In the genomic region with DNA sequence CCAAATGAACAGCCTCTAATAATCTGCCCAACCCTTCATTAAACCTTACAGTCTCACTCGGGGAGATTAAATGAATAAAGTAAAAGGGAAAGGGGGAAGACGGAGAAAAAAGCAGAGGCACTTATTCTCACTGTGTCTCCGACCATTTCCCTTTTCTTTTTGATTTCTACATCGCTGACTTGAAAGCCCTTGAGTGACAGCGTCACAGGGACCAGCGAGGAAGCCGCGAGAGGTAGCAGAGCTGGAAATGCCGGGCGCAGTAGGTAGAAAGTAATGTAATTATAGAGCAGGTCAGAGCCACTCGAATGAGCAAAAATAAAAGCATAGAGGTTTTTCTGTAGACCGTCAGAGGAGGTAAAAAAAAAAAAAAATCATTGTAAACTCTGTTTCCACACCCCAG, we compare ENCODE assay signal across 28 mouse cellular contexts. TPM values are rescaled to one million over a fixed set of nuclear protein-coding genes. Genes with fewer than 3 reads are reported as not detected.
DNase-seq lines count a peak whose midpoint lies in the region; ATAC-seq and TF ChIP-seq lines count a peak whose summit lies in the region.
"Had no signal": no experiment of that assay in that cellular context is flagged by ENCODE, and none has a peak within 500 bp of the region (broad histone marks: within the 10 kb centered on the region; RNA-seq: fewer than 3 reads in every experiment).

No protein-coding gene starts in this region.

- H3K9ac ChIP-seq in forebrain, embryonic 13.5 days, result no peak overlapping the region
- no peak overlapping the region for H3K9ac ChIP-seq in forebrain, embryonic 11.5 days (ENCODE audit: low read length)
- H3K9ac ChIP-seq in forebrain, embryonic 16.5 days (replicated peaks; ENCODE audit: low read depth, low read length), result no peak overlapping the region
- H3K9ac ChIP-seq: embryonic facial prominence, embryonic 15.5 days; heart, embryonic 13.5 days; intestine, embryonic 15.5 days; kidney, embryonic 15.5 days had no signal

- H3K27me3 ChIP-seq in forebrain, embryonic 13.5 days, result peaks cover 52% of the 10 kb centered on the region
- no peaks in the 10 kb centered on the region; the same call in 1 of the 2 replicates for H3K27me3 ChIP-seq in forebrain, embryonic 11.5 days (ENCODE audit: control insufficient read depth, insufficient read depth, low read length)
- H3K27me3 ChIP-seq in forebrain, embryonic 16.5 days (replicated peaks; ENCODE audit: control insufficient read depth, insufficient read depth, low read length), result peaks cover 6% of the 10 kb centered on the region
- H3K27me3 ChIP-seq: embryonic facial prominence, embryonic 15.5 days; intestine, embryonic 15.5 days; kidney, embryonic 15.5 days had no signal

- 29% methylated on average over 12 of the region's 12 CpGs for WGBS in forebrain, embryonic 13.5 days
- WGBS in forebrain, embryonic 11.5 days, result 50% methylated on average over 12 of the region's 12 CpGs
- WGBS in forebrain, embryonic 16.5 days, result 15% methylated on average over 12 of the region's 12 CpGs

- H3K4me1 ChIP-seq in forebrain, embryonic 13.5 days, result peaks cover 21% of the 10 kb centered on the region
- H3K4me1 ChIP-seq in forebrain, embryonic 11.5 days (replicated peaks; ENCODE audit: control insufficient read depth, insufficient read depth, low read length), result peaks cover 3% of the 10 kb centered on the region; the same call in 1 of the 2 replicates
- 0 out of 2 replicates have a peak, but pooled peaks cover 5% of the 10 kb centered on the region for H3K4me1 ChIP-seq in forebrain, embryonic 16.5 days (replicated peaks; ENCODE audit: control insufficient read depth, insufficient read depth, low read length)
- H3K4me1 ChIP-seq: heart, embryonic 13.5 days; intestine, embryonic 15.5 days had no signal

- no peak overlapping the region for H3K4me3 ChIP-seq in forebrain, embryonic 13.5 days
- no peak overlapping the region for H3K4me3 ChIP-seq in forebrain, embryonic 11.5 days (ENCODE audit: low read depth, low read length)
- H3K4me3 ChIP-seq in forebrain, embryonic 16.5 days (replicated peaks; ENCODE audit: low read length), result no peak overlapping the region
- H3K4me3 ChIP-seq: embryonic facial prominence, embryonic 15.5 days; heart, adult 2 months; heart, embryonic 10.5 days; heart, embryonic 13.5 days; hindbrain, embryonic 10.5 days; intestine, embryonic 15.5 days; kidney, embryonic 15.5 days had no signal

- no peak for ATAC-seq in forebrain, embryonic 13.5 days
- ATAC-seq in forebrain, embryonic 11.5 days (replicated peaks; ENCODE audit: low FRiP score), result no peak
- ATAC-seq in forebrain, embryonic 16.5 days, result peak; percentile 55; the same call in 1 of the 2 replicates
- ATAC-seq: activated CD4-positive, CD25-positive, alpha-beta regulatory T cell, adult 4 months; CD4-positive, CD25-positive, alpha-beta regulatory T cell, adult 4 months; hindbrain, embryonic 16.5 days; intestine, embryonic 15.5 days had no signal

- TF ChIP-seq CTCF in brain, embryonic 14.5 days (IDR thresholded peaks at IDR 0.05; ENCODE audit: borderline replicate concordance, extremely low read depth, insufficient read depth, insufficient read length), result no peak

- H3K4me2 ChIP-seq in forebrain, embryonic 13.5 days, result 0 out of 2 replicates have a peak overlapping the region, but pooled peaks have one; percentile 4
- H3K4me2 ChIP-seq in forebrain, embryonic 11.5 days (ENCODE audit: low read depth, low read length, severe bottlenecking), result no peak overlapping the region
- no peak overlapping the region for H3K4me2 ChIP-seq in forebrain, embryonic 16.5 days (ENCODE audit: low read length)
- H3K4me2 ChIP-seq: embryonic facial prominence, embryonic 15.5 days; heart, embryonic 13.5 days; intestine, embryonic 15.5 days; kidney, embryonic 15.5 days had no signal

- TF ChIP-seq POLR2A in brain, embryonic 14.5 days (IDR thresholded peaks at IDR 0.05; ENCODE audit: borderline replicate concordance, extremely low read depth, insufficient read depth, insufficient read length, poor library complexity, severe bottlenecking), result no peak

- 0 out of 2 replicates have a peak overlapping the region, but pooled peaks have one; percentile 45 for H3K27ac ChIP-seq in forebrain, embryonic 13.5 days
- no peak overlapping the region for H3K27ac ChIP-seq in forebrain, embryonic 11.5 days (ENCODE audit: low read depth, low read length)
- no peak overlapping the region for H3K27ac ChIP-seq in forebrain, embryonic 16.5 days (ENCODE audit: low read length)
- H3K27ac ChIP-seq: embryonic facial prominence, embryonic 15.5 days; heart, adult 2 months; heart, embryonic 10.5 days; heart, embryonic 13.5 days; hindbrain, embryonic 10.5 days; intestine, embryonic 15.5 days; kidney, embryonic 15.5 days had no signal

- H3K36me3 ChIP-seq in forebrain, embryonic 13.5 days (ENCODE audit: poor library complexity, severe bottlenecking), result no peaks in the 10 kb centered on the region
- H3K36me3 ChIP-seq in forebrain, embryonic 11.5 days (ENCODE audit: control insufficient read depth, insufficient read depth, low read length), result no peaks in the 10 kb centered on the region
- H3K36me3 ChIP-seq in forebrain, embryonic 16.5 days (ENCODE audit: control insufficient read depth, insufficient read depth), result no peaks in the 10 kb centered on the region
- H3K36me3 ChIP-seq: heart, embryonic 10.5 days had no signal

- peaks cover 10% of the 10 kb centered on the region for H3K9me3 ChIP-seq in forebrain, embryonic 13.5 days (replicated peaks)
- H3K9me3 ChIP-seq in forebrain, embryonic 11.5 days (ENCODE audit: control insufficient read depth, low read length), result peaks cover 6% of the 10 kb centered on the region; the same call in 1 of the 2 replicates
- peaks cover 5% of the 10 kb centered on the region; the same call in 1 of the 2 replicates for H3K9me3 ChIP-seq in forebrain, embryonic 16.5 days (ENCODE audit: control insufficient read depth, low read length)
- H3K9me3 ChIP-seq: embryonic facial prominence, embryonic 15.5 days; heart, embryonic 10.5 days; intestine, embryonic 15.5 days had no signal

- DNase-seq in forebrain, embryonic 11.5 days (ENCODE audit: low spot score), result no peak
- peak; percentile 2 for DNase-seq in Muller cell, postnatal 12 days (ENCODE audit: inconsistent ontology term)
- peak; percentile 73 for DNase-seq in brain, embryonic 14.5 days (ENCODE audit: low read depth)
- DNase-seq in cerebellum, adult 9-10 months, result no peak
- no peak for DNase-seq in cerebellum, adult 8-10 months
- DNase-seq: adrenal gland, adult 8-10 months; adrenal gland, postnatal 25 days; cerebellum, adult 18-20 months; cerebellum, postnatal 10 days; cerebellum, postnatal 36 days; embryo, embryonic 11 days; gastrocnemius, postnatal 10 days; gastrocnemius, postnatal 36 days; heart, adult 2 months; heart, postnatal 36 days; kidney, adult 11 months; kidney, adult 8-10 months had no signal

RNA-seq across cellular contexts. Expression of a gene that starts 46.5 kb away (rescaled TPM):
- 5.6 and 5.9 TPM in 2 replicates for polyA plus RNA-seq in forebrain, embryonic 13.5 days (2015; fragmentation: Nextera tagmentation; extraction: Ambion mirVana)
- polyA plus RNA-seq in forebrain, embryonic 11.5 days (2014; fragmentation: Nextera tagmentation; extraction: Ambion mirVana), result 3.3 and 6.8 TPM in 2 replicates
- polyA plus RNA-seq in brain, embryonic 14.5 days (2012; rRNA removed), result 6.8 and 8.5 TPM in 2 replicates
- 6.0 and 8.0 TPM in 2 replicates for polyA plus RNA-seq in forebrain, embryonic 16.5 days (2015; fragmentation: Nextera tagmentation; extraction: Ambion mirVana)

RNA-seq across cellular contexts. Expression of a gene that starts 55.9 kb away (rescaled TPM):
- polyA plus RNA-seq in forebrain, embryonic 13.5 days (2015; fragmentation: Nextera tagmentation; extraction: Ambion mirVana), result 72.7 and 76.5 TPM in 2 replicates
- polyA plus RNA-seq in forebrain, embryonic 11.5 days (2014; fragmentation: Nextera tagmentation; extraction: Ambion mirVana), result 102 and 106 TPM in 2 replicates
- 44.7 and 47.0 TPM in 2 replicates for polyA plus RNA-seq in brain, embryonic 14.5 days (2012; rRNA removed)
- 57.2 and 58.7 TPM in 2 replicates for polyA plus RNA-seq in forebrain, embryonic 16.5 days (2015; fragmentation: Nextera tagmentation; extraction: Ambion mirVana)

Comparison
In these comparisons a context has a peak if more than half of its experiments do, and no peak if none do; other contexts are left out.
1. DNase-seq: peak in Muller cell, postnatal 12 days (single experiment) and brain, embryonic 14.5 days (single experiment); none in forebrain, embryonic 11.5 days (single experiment), cerebellum, adult 9-10 months (single experiment) and cerebellum, adult 8-10 months (single experiment).